Comparison of ENCODE assay signal across 20 mouse cellular contexts in the genomic region with DNA sequence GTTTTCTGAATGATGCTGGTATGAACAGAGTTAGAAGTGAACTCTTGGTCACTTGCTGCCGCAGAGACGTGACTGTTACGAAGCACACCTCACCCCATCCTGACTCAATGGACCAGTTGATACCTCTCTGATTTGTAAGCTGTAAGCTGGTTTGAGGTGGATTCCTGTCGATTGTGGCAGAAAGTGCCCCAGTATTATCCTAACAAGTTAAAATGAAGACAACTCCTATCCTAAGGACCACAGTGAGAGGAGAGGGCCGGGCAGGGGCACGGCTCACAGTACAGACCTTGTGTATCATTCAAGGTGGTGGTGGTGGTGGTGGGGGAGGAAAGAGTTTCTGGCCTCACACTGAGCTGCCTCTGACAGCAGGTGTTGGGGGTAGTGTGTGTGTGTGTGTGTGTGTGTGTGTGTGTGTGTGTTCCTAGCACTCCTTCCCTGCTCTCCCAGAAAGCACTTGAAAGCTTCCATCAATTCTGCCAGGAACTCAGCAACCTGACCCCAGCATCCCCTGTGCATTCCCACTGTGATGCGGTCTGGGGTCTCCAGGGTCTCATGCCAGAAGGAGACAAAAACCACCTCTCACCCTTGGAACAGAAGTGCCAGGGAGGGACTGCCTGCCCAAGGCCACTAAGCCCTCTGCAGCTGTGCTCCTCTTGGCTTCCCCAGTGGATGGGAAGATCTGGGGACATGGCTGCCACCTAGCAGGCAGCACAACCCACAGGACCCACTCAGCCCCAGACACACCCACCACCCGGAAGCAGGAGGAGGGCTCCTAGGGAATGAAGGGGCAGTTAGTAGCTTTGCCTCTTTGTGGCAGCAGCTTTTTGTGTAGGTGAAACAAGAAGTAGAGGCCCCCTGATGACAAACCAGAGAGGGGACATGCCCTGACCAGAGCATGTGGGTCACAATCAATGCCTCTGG. TPM values are rescaled to one million over a fixed set of nuclear protein-coding genes. Genes with fewer than 3 reads are reported as not detected.
DNase-seq lines count a peak whose midpoint lies in the region; ATAC-seq and TF ChIP-seq lines count a peak whose summit lies in the region.
"Had no signal": no experiment of that assay in that cellular context is flagged by ENCODE, and none has a peak within 500 bp of the region (broad histone marks: within the 10 kb centered on the region; RNA-seq: fewer than 3 reads in every experiment).

No protein-coding gene starts in this region.

- no peak overlapping the region for H3K4me2 ChIP-seq in forebrain, postnatal 0 days (ENCODE audit: low read depth)
- H3K4me2 ChIP-seq in liver, embryonic 12.5 days = no peak overlapping the region
- H3K4me2 ChIP-seq: forebrain, embryonic 13.5 days; hindbrain, embryonic 15.5 days; limb, embryonic 12.5 days; midbrain, embryonic 12.5 days had no signal

- no peak for TF ChIP-seq CTCF in forebrain, postnatal 0 days (IDR thresholded peaks at IDR 0.05; ENCODE audit: low read depth)
- no peak for TF ChIP-seq CTCF in gastrocnemius, adult 2 months (IDR thresholded peaks at IDR 0.05)

- no peak overlapping the region for H3K9ac ChIP-seq in forebrain, postnatal 0 days
- no peak overlapping the region for H3K9ac ChIP-seq in liver, embryonic 12.5 days
- H3K9ac ChIP-seq: forebrain, embryonic 13.5 days; hindbrain, embryonic 15.5 days; limb, embryonic 12.5 days; liver, embryonic 14.5 days; midbrain, embryonic 12.5 days had no signal

- 87% methylated on average over 8 of the region's 8 CpGs for WGBS in forebrain, embryonic 10.5 days
- WGBS in forebrain, postnatal 0 days = 83% methylated on average over 8 of the region's 8 CpGs
- WGBS in liver, embryonic 12.5 days (ENCODE audit: insufficient replicate concordance) = 67% methylated on average over 8 of the region's 8 CpGs

- no peak overlapping the region for H3K4me3 ChIP-seq in forebrain, embryonic 10.5 days
- H3K4me3 ChIP-seq in forebrain, postnatal 0 days (ENCODE audit: low read depth, low read length) = no peak overlapping the region
- H3K4me3 ChIP-seq in gastrocnemius, adult 2 months = no peak overlapping the region
- no peak overlapping the region for H3K4me3 ChIP-seq in liver, embryonic 12.5 days
- H3K4me3 ChIP-seq: forebrain, embryonic 13.5 days; heart, adult 2 months; hindbrain, embryonic 15.5 days; layer of hippocampus, adult 2 months; left cerebral cortex, adult 2 months; limb, embryonic 12.5 days; midbrain, embryonic 12.5 days had no signal

- intact Hi-C loops in gastrocnemius, adult 2 months (cut with DNase I) = loop anchor here (2.0 kb wide), 2 partner anchors 167 to 217 kb away; no protein-coding TSS in a partner anchor

- ATAC-seq in forebrain, postnatal 0 days = no peak
- ATAC-seq in liver, embryonic 12.5 days = no peak

- no peak for DNase-seq in forebrain, embryonic 10.5 days (ENCODE audit: extremely low spot score, low spot score)
- DNase-seq in forebrain, postnatal 0 days = no peak
- DNase-seq in spleen, adult 18-20 months = peak; percentile 12 to 19
- DNase-seq in spleen, postnatal 14 days (ENCODE audit: low spot score in 2 of 2) = no peak
- DNase-seq in naive thymus-derived CD4-positive, alpha-beta T cell, adult 2 months (ENCODE audit: low read depth) = peak; percentile 45
- DNase-seq in thymus, postnatal 36 days = peak; percentile 72 to 85
- no peak for DNase-seq in gastrocnemius, adult 2 months
- DNase-seq: cerebellum, adult 8-10 months; heart, adult 2 months; kidney, adult 11 months had no signal

- no peaks in the 10 kb centered on the region for H3K27me3 ChIP-seq in forebrain, embryonic 10.5 days (ENCODE audit: poor library complexity, severe bottlenecking)
- H3K27me3 ChIP-seq in forebrain, postnatal 0 days (ENCODE audit: insufficient read depth, low read length) = no peaks in the 10 kb centered on the region
- 0 out of 2 replicates have a peak, but pooled peaks cover 6% of the 10 kb centered on the region for H3K27me3 ChIP-seq in liver, embryonic 12.5 days (replicated peaks)
- H3K27me3 ChIP-seq: forebrain, embryonic 13.5 days; hindbrain, embryonic 15.5 days; limb, embryonic 12.5 days; midbrain, embryonic 12.5 days had no signal

- H3K36me3 ChIP-seq in forebrain, embryonic 10.5 days (replicated peaks) = peaks cover 34% of the 10 kb centered on the region
- H3K36me3 ChIP-seq in forebrain, postnatal 0 days (ENCODE audit: insufficient read depth) = peaks cover 31% of the 10 kb centered on the region
- peaks cover 30% of the 10 kb centered on the region for H3K36me3 ChIP-seq in liver, embryonic 12.5 days

- H3K27ac ChIP-seq in forebrain, embryonic 10.5 days = 0 out of 2 replicates have a peak overlapping the region, but pooled peaks have one; percentile 11
- H3K27ac ChIP-seq in forebrain, postnatal 0 days (ENCODE audit: low read depth, low read length) = no peak overlapping the region
- H3K27ac ChIP-seq in gastrocnemius, adult 2 months = no peak overlapping the region
- no peak overlapping the region for H3K27ac ChIP-seq in liver, embryonic 12.5 days
- H3K27ac ChIP-seq: forebrain, embryonic 13.5 days; heart, adult 2 months; kidney, postnatal 0 days; layer of hippocampus, adult 2 months; left cerebral cortex, adult 2 months; limb, embryonic 12.5 days; liver, embryonic 14.5 days; midbrain, embryonic 12.5 days had no signal

- peaks cover 21% of the 10 kb centered on the region for H3K4me1 ChIP-seq in forebrain, embryonic 10.5 days
- 0 out of 2 replicates have a peak, but pooled peaks cover 3% of the 10 kb centered on the region for H3K4me1 ChIP-seq in forebrain, postnatal 0 days (ENCODE audit: insufficient read depth)
- peaks cover 10% of the 10 kb centered on the region; the same call in 1 of the 2 replicates for H3K4me1 ChIP-seq in liver, embryonic 12.5 days

- H3K9me3 ChIP-seq in forebrain, embryonic 10.5 days = no peaks in the 10 kb centered on the region
- no peaks in the 10 kb centered on the region for H3K9me3 ChIP-seq in forebrain, postnatal 0 days (ENCODE audit: low read length)
- H3K9me3 ChIP-seq in liver, embryonic 12.5 days (replicated peaks) = no peaks in the 10 kb centered on the region
- H3K9me3 ChIP-seq: forebrain, embryonic 13.5 days; hindbrain, embryonic 15.5 days; limb, embryonic 12.5 days; midbrain, embryonic 12.5 days had no signal

RNA-seq across cellular contexts. Expression of gene Il21r, which starts 34.3 kb away (rescaled TPM):
- polyA plus RNA-seq in forebrain, embryonic 10.5 days (2016; fragmentation: Nextera tagmentation; extraction: Ambion mirVana) = 0.25 and 0.42 TPM in 2 replicates
- 0.95 and 1.2 TPM in 2 replicates for total RNA-seq in forebrain, postnatal 0 days (2014; rRNA removed)
- 0.21 and 0.23 TPM in 2 replicates for polyA plus RNA-seq in forebrain, postnatal 0 days (2015; fragmentation: Nextera tagmentation; extraction: Ambion mirVana)
- total RNA-seq in gastrocnemius, adult 2 months (2021) = not detected
- polyA plus RNA-seq in liver, embryonic 12.5 days (2016; fragmentation: Nextera tagmentation; extraction: Ambion mirVana) = 1.1 and 1.4 TPM in 2 replicates
- total RNA-seq: gastrocnemius, adult 8-10 months had no signal

Comparison
In these comparisons a context has a peak if more than half of its experiments do, and no peak if none do; other contexts are left out.
1. DNase-seq: peak in spleen, adult 18-20 months (2 of 2), naive thymus-derived CD4-positive, alpha-beta T cell, adult 2 months (single experiment) and thymus, postnatal 36 days (2 of 2); none in forebrain, embryonic 10.5 days (single experiment), forebrain, postnatal 0 days (single experiment), spleen, postnatal 14 days (0 of 2) and gastrocnemius, adult 2 months (single experiment).